8 mouse cellular contexts compared by ENCODE assay signal in genomic region chr6:98003114-98003513, GRCm38 (mm10).
DNase-seq lines count a peak whose midpoint lies in the region; ATAC-seq lines count a peak whose summit lies in the region.

No protein-coding gene starts in this region.

- no peak overlapping the region for H3K4me2 ChIP-seq in midbrain, embryonic 14.5 days (ENCODE audit: low read length)

- H3K4me1 ChIP-seq in midbrain, embryonic 14.5 days (ENCODE audit: control insufficient read depth, insufficient read depth, low read length), result no peaks in the 10 kb centered on the region

- H3K36me3 ChIP-seq in midbrain, embryonic 14.5 days (ENCODE audit: control insufficient read depth, insufficient read depth, low read length), result no peaks in the 10 kb centered on the region

- 21% methylated on average over 3 of the region's 3 CpGs for WGBS in midbrain, embryonic 14.5 days

- no peak for ATAC-seq in midbrain, embryonic 14.5 days (ENCODE audit: low FRiP score, low TSS enrichment)

- H3K9me3 ChIP-seq in midbrain, embryonic 14.5 days (ENCODE audit: control insufficient read depth, low read length), result no peaks in the 10 kb centered on the region

- H3K9ac ChIP-seq in midbrain, embryonic 14.5 days (replicated peaks; ENCODE audit: low read length), result no peak overlapping the region

- peak; percentile 69 for DNase-seq in heart, adult 8-10 months (ENCODE audit: low spot score)
- DNase-seq in heart, postnatal 4 days, result no peak
- peak; percentile 7 for DNase-seq in 3134 (ENCODE audit: extremely low read depth, insufficient read length, low spot score)
- peak; percentile 31 for DNase-seq in Muller cell, postnatal 12 days (ENCODE audit: inconsistent ontology term)
- peak; percentile 31 for DNase-seq in fibroblast of lung, adult 2 months (ENCODE audit: low read depth)
- peak; percentile 92 for DNase-seq in midbrain, embryonic 14.5 days
- no peak for DNase-seq in thymus, postnatal 14 days
- no peak for DNase-seq in kidney, postnatal 25 days

- no peak overlapping the region for H3K27ac ChIP-seq in midbrain, embryonic 14.5 days (replicated peaks; ENCODE audit: low read depth, low read length)

- no peak overlapping the region for H3K4me3 ChIP-seq in midbrain, embryonic 14.5 days (replicated peaks; ENCODE audit: low read depth, low read length)

- 0 out of 2 replicates have a peak, but pooled peaks cover 7% of the 10 kb centered on the region for H3K27me3 ChIP-seq in midbrain, embryonic 14.5 days (ENCODE audit: control insufficient read depth, insufficient read depth, low read length)

Comparison
In these comparisons a context has a peak if more than half of its experiments do, and no peak if none do; other contexts are left out.
1. DNase-seq: peak in heart, adult 8-10 months (single experiment), 3134 (single experiment), Muller cell, postnatal 12 days (single experiment), fibroblast of lung, adult 2 months (single experiment) and midbrain, embryonic 14.5 days (single experiment); none in heart, postnatal 4 days (single experiment), thymus, postnatal 14 days (single experiment) and kidney, postnatal 25 days (0 of 2).